Mouse (Mus musculus) erythroblast, embryonic 14.5 days (primary cell): ENCODE data around the gene Il21r. TPM values are rescaled to one million over a fixed set of nuclear protein-coding genes. Genes with fewer than 3 reads are reported as not detected.

ENCODE experiments used
- H3K27me3 ChIP-seq: 2 replicates; pipeline ENCODE4 v1.6.1; 2012; ENCODE audit warnings: inconsistent platforms; ENCODE audit not compliant: control insufficient read depth
- H3K36me3 ChIP-seq: 2 replicates; pipeline ENCODE4 v1.6.1; 2012; ENCODE audit warnings: mild to moderate bottlenecking, inconsistent platforms; ENCODE audit not compliant: control insufficient read depth
- H3K4me1 ChIP-seq: 2 replicates; pipeline ENCODE4 v1.6.1; 2012; ENCODE audit warnings: inconsistent platforms; ENCODE audit not compliant: control insufficient read depth
- H3K4me3 ChIP-seq: replicated peaks from 2 replicates; pipeline ENCODE3; 2012; ENCODE audit warnings: moderate library complexity, mild to moderate bottlenecking, inconsistent platforms
- H3K9me3 ChIP-seq: 2 replicates; pipeline ENCODE4 v1.6.1; 2012; ENCODE audit warnings: low read length, inconsistent platforms, mixed read lengths; ENCODE audit not compliant: control insufficient read depth
- GATA1 ChIP-seq: IDR thresholded peaks from 2 replicates; pipeline ENCODE4 v1.6.1; 2012; ENCODE audit warnings: low read length, inconsistent platforms, mixed read lengths
- TAL1 ChIP-seq: IDR thresholded peaks from 3 replicates; pipeline ENCODE4 v1.6.1; 2012; ENCODE audit warnings: low read length, inconsistent platforms, mixed read lengths
- polyA plus RNA-seq: library from polyadenylated mRNA; stranded (reverse); fragments of >175 nt; gene quantifications from 2 replicates; pipeline ENCODE4 v1.2.3, GENCODE M21; 2012

The Il21r gene
- polyA plus RNA-seq, 1 experiment: 0.05 TPM

DNA sequence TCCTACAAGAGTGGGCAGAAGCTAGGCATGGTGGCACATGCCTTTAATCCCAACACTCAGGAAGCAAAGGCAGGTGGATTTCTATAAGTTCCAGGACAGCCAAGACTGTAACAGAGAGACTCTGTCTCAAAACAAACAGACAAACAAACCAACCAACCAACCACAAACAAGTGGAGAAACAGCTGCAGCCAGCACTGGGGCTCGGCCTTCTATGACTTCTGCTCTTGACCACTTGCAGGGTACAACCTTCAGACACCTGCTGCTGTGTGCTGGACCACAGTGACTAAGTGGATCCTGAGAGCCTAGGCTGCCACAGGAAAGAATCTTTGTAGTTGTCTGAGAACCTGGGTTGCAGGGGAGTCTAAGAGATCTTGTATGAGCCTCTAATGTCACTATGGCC, 45.8 kb downstream of the Il21r start:
- Histone ChIP-seq H3K36me3 (peaks cover 93% of the 10 kb centered on the region), H3K4me3 (no peak overlapping the region), H3K4me1 (no peaks in the 10 kb centered on the region), H3K27me3 (no peaks in the 10 kb centered on the region), H3K9me3 (no peaks in the 10 kb centered on the region)
- TF ChIP-seq TAL1 (no peak), GATA1 (no peak)

- Histone ChIP-seq H3K36me3 (peaks cover 90% of the 10 kb centered on the region), H3K27me3 (no peaks in the 10 kb centered on the region)
- no peak for TF ChIP-seq GATA1
- TF ChIP-seq TAL1: no peak
Observed at GRCm38 (mm10) chr7:125657511-125657910, 54.3 kb downstream of the Il21r start.

DNA sequence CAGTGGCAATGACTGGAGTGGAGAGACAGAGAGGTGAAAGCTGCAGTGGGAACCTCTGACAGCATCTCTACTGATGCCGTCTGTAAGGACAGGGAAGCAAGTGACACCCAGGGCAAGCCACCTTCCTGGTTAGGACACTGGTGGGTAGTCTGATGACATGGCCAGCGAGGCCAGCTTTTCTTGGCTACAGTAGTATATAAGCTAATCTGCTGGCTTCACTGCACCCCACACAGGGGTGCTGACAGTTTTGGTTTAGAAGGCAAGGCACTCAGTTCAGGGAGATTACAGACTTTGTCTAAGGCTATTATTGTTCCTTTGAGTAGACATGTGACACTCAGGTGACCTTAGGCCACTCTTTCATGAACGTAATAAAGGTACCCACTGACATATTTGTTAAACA, 60.4 kb downstream of the Il21r start:
- Histone ChIP-seq H3K9me3 (no peaks in the 10 kb centered on the region), H3K27me3 (no peaks in the 10 kb centered on the region), H3K36me3 (peaks cover 93% of the 10 kb centered on the region), H3K4me3 (no peak overlapping the region), H3K4me1 (no peaks in the 10 kb centered on the region)
- TF ChIP-seq TAL1 (no peak), GATA1 (no peak)

More at GRCm38 (mm10) chr7:125657511-125657910, 54.3 kb downstream of the Il21r start:
- Histone ChIP-seq H3K9me3 (no peaks in the 10 kb centered on the region), H3K4me3 (no peak overlapping the region), H3K4me1 (no peaks in the 10 kb centered on the region)

DNA sequence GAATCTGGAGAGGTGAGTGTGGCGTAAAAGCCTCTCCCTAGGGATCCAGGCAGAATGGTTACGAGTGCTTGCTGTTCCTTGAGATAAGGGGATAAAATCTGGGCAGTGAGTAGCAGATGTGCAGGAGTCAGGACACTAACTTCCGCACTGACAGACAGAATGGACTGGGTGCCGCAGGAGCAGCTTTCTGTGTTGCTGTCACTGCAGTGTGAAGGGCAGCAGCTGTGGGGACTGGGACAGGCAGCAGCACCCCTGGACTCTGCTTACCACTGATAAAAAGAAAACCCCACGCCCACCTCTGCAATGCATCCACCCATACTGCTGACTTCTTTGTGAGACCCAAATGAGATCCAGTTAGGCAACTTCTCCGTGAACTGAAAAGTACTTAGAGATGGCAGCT, 67.6 kb downstream of the Il21r start:
- Histone ChIP-seq H3K9me3 (no peaks in the 10 kb centered on the region), H3K27me3 (no peaks in the 10 kb centered on the region), H3K36me3 (peaks cover 98% of the 10 kb centered on the region), H3K4me1 (peaks cover 16% of the 10 kb centered on the region), H3K4me3 (no peak overlapping the region)
- TF ChIP-seq TAL1 (no peak), GATA1 (no peak)

DNA sequence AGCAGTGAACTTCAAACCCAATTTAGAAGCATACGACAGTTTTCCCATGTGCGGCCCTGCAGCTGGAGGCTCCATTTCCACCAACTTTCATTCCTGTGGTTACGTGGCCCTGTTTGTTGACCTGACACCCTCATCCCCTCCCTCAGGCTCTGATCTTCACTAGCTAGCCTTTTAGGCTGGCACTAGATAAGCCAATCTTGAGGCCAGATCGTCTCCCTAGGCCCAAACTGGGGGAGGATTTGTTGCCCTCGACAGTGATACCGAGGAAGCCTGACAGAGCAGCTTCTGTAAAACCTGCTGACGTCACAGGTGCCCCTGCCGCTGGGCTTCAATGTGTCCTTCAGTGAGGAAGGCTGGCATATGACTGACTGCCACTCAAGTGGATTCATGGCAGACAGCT, 68.2 kb downstream of the Il21r start:
- Histone ChIP-seq H3K4me1 (peaks cover 16% of the 10 kb centered on the region), H3K27me3 (no peaks in the 10 kb centered on the region), H3K4me3 (no peak overlapping the region), H3K9me3 (no peaks in the 10 kb centered on the region), H3K36me3 (peaks cover 98% of the 10 kb centered on the region)
- TF ChIP-seq GATA1 (no peak), TAL1 (no peak)

GRCm38 (mm10) chr7:125674916-125675315, 71.7 kb downstream of the Il21r start:
- Histone ChIP-seq H3K4me1 (peaks cover 16% of the 10 kb centered on the region), H3K4me3 (no peak overlapping the region), H3K36me3 (peaks cover 99% of the 10 kb centered on the region), H3K27me3 (no peaks in the 10 kb centered on the region), H3K9me3 (no peaks in the 10 kb centered on the region)
- TF ChIP-seq TAL1: no peak
- no peak for TF ChIP-seq GATA1

DNA sequence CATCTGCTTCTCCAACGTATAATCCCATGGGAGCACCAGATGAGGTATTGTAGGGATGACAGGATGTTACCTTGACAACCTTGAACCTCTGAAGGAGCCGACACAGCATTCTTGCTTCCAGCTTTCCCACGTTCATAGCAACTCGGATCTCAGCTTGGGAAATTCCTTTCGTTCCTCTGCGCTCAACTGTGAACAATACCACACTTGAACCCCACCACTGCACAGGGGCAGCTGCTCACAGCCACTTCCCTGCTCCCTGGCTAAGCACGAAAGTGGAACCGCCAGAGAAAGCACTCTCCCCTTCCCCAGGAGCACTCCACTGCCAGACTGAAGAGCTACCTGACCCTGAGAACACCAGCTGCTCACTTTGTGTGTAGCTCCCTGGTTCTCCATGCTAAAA, 75.5 kb downstream of the Il21r start:
- H3K4me3 ChIP-seq: no peak overlapping the region
- TF ChIP-seq TAL1: no peak
- TF ChIP-seq GATA1: no peak
- H3K9me3 ChIP-seq: no peaks in the 10 kb centered on the region
- H3K27me3 ChIP-seq: no peaks in the 10 kb centered on the region
- H3K36me3 ChIP-seq: peaks cover 89% of the 10 kb centered on the region
- H3K4me1 ChIP-seq: no peaks in the 10 kb centered on the region

GRCm38 (mm10) chr7:125679936-125680335, 76.7 kb downstream of the Il21r start:
- no peaks in the 10 kb centered on the region for H3K4me1 ChIP-seq
- TF ChIP-seq GATA1: no peak
- no peak for TF ChIP-seq TAL1
- H3K9me3 ChIP-seq: no peaks in the 10 kb centered on the region
- H3K27me3 ChIP-seq: no peaks in the 10 kb centered on the region
- no peak overlapping the region for H3K4me3 ChIP-seq
- H3K36me3 ChIP-seq: peaks cover 81% of the 10 kb centered on the region

Other genes with a start within 250 kb of the Il21r start
- gene Kdm8, start 158.8 kb upstream of the Il21r start, polyA plus RNA-seq: 0.23 and 0.27 TPM in 2 replicates
- gene Nsmce1, start 111.8 kb upstream of the Il21r start, polyA plus RNA-seq: 2.3 and 2.9 TPM in 2 replicates
- 0.08 and 0.09 TPM in 2 replicates for gene Il4ra, start 51.3 kb upstream of the Il21r start, polyA plus RNA-seq
- 2.8 and 2.9 TPM in 2 replicates for gene Gtf3c1, start 104.4 kb downstream of the Il21r start, polyA plus RNA-seq
- gene D430042O09Rik, start 104.5 kb downstream of the Il21r start, polyA plus RNA-seq: 0.21 and 0.30 TPM in 2 replicates